Mouse (Mus musculus) thymus, adult 2 months (tissue): ENCODE data around the gene Pld4. TPM values are rescaled to one million over a fixed set of nuclear protein-coding genes. Genes with fewer than 3 reads are reported as not detected.

Source experiments
- DNase-seq: peaks from one replicate; pipeline ENCODE4 v3.0.0; 2021
- H3K27ac ChIP-seq: fragments of 200-500 bp; 2 replicates; pipeline ENCODE4 v1.5.1; 2012; ENCODE audit warnings: low read length, control low read depth; ENCODE audit not compliant: control insufficient read depth, insufficient read depth
- H3K27me3 ChIP-seq: fragments of 200-500 bp; 2 replicates; pipeline ENCODE4 v1.6.1; 2012; ENCODE audit warnings: mild to moderate bottlenecking, low read length, moderate library complexity, mixed read lengths; ENCODE audit not compliant: control insufficient read depth, insufficient read depth
- H3K36me3 ChIP-seq: fragments of 200-500 bp; 2 replicates; pipeline ENCODE4 v1.6.1; 2012; ENCODE audit warnings: mild to moderate bottlenecking, low read length, moderate library complexity; ENCODE audit not compliant: control insufficient read depth, insufficient read depth
- H3K4me1 ChIP-seq: fragments of 200-500 bp; replicated peaks from 2 replicates; pipeline ENCODE4 v1.6.1; 2012; ENCODE audit warnings: low read length; ENCODE audit not compliant: control insufficient read depth, insufficient read depth
- H3K4me3 ChIP-seq: fragments of 200-500 bp; 2 replicates; pipeline ENCODE4 v1.5.1; 2012; ENCODE audit warnings: mild to moderate bottlenecking, low read length, control low read depth, moderate library complexity; ENCODE audit not compliant: control insufficient read depth, insufficient read depth
- CTCF ChIP-seq: fragments of 200-500 bp; IDR thresholded peaks from 2 replicates; pipeline ENCODE4 v1.5.1; 2012; ENCODE audit warnings: mild to moderate bottlenecking, control low read depth, low read length, moderate library complexity, borderline replicate concordance; ENCODE audit not compliant: control insufficient read depth, poor library complexity, insufficient read depth; ENCODE audit errors: extremely low read depth
- POLR2A ChIP-seq: fragments of 200-500 bp; IDR thresholded peaks from 2 replicates; pipeline ENCODE4 v1.6.1; 2012; ENCODE audit warnings: mild to moderate bottlenecking, low read length, control low read depth, moderate library complexity; ENCODE audit not compliant: control insufficient read depth, poor library complexity, insufficient read depth; ENCODE audit errors: extremely low read depth
- WGBS: fragments of 180-500 bp; shearing (Covaris S2); methylation state at CpG from one replicate; pipeline ENCODE4 v1.1.7; 2018; 5-methylcytosine and 5-hydroxymethylcytosine counted together
- polyA plus RNA-seq: library from polyadenylated mRNA; depleted of rRNA; stranded (reverse); fragments of >200 nt; gene quantifications from 2 replicates; pipeline ENCODE4 v1.2.3, GENCODE M21; 2012

Pld4 gene
- polyA plus RNA-seq, 1 experiment: 99.8 TPM

DNA sequence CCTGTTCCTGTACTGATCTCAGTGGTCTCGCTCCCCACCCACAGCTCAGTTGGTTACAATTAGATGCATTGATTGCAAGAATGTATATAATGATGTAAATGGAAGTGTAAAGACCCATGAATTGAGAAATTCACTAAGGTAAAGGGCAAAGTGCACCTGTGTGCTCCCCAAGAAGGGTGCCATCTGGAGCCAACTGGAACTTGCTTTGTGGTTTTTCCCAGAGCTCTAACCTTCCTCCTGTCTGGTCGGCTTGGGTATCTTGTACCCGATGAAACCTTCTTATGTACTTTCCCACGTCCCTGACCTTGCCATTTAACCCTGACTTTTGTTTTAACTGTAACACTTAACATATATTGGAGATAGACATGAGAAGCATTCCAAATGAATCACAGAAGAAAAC lies 4.6 kb upstream of the Pld4 start:
- H3K27ac ChIP-seq: no peak overlapping the region; the same call in 1 of the 2 replicates
- WGBS: 19% methylated on average over 4 of the region's 4 CpGs
- H3K27me3 ChIP-seq: no peaks in the 10 kb centered on the region
- no peak for DNase-seq
- peaks cover 10% of the 10 kb centered on the region for H3K4me1 ChIP-seq
- TF ChIP-seq POLR2A (no peak), CTCF (no peak)
- H3K36me3 ChIP-seq: no peaks in the 10 kb centered on the region
- H3K4me3 ChIP-seq: no peak overlapping the region

DNA sequence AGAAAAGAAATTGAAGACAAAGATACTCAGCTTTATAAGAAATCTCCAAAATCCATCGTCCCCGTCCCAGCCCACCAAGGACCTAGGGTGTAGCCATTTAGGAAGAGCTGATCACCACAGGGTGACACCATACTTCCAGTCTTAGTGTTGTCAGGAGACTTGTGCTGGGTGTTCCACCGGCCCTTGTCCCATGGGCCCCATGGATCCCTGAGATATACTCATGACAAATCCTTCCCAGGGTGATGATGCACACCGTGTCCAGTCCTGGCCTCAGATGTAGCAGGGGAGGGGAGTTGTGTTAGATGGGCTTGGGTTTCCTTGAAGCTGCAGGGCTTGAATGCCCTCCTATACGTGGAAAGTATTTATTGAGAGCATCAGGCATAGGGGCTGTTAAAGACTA lies 2.6 kb upstream of the Pld4 start:
- WGBS: 93% methylated on average over 5 of the region's 5 CpGs

DNA sequence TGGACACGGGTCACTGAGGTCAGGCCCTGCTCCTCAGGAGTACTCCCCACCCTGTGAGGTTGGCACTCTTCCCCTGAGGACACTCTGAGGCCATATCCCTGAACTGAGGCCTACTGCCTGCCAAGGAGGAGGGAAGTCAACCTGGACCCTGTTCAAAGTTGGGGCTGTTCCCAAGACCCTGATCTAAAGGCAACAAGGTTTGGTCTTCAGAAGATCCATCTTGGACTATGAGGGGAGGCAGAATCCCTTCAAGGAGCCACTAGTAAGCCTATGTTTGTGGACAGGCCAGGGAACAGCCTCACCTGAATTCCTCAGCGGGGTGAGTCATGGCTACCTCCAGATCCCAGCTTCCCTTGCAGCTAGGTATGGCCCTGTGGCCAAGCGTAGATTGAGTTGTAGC lies 984 bp upstream of the Pld4 start:
- TF ChIP-seq CTCF (no peak), POLR2A (no peak)
- H3K27me3 ChIP-seq: no peaks in the 10 kb centered on the region
- H3K4me1 ChIP-seq: peaks cover 18% of the 10 kb centered on the region
- DNase-seq: no peak
- H3K4me3 ChIP-seq: no peak overlapping the region
- 99% methylated on average over 3 of the region's 3 CpGs for WGBS
- H3K27ac ChIP-seq: no peak overlapping the region
- no peaks in the 10 kb centered on the region for H3K36me3 ChIP-seq

More for the DNA sequence above, 2.6 kb upstream of the Pld4 start:
- H3K27me3 ChIP-seq: no peaks in the 10 kb centered on the region
- no peak overlapping the region for H3K27ac ChIP-seq
- H3K4me3 ChIP-seq: no peak overlapping the region
- no peaks in the 10 kb centered on the region for H3K36me3 ChIP-seq
- TF ChIP-seq POLR2A (no peak), CTCF (no peak)
- no peak for DNase-seq
- H3K4me1 ChIP-seq: peaks cover 18% of the 10 kb centered on the region

DNA sequence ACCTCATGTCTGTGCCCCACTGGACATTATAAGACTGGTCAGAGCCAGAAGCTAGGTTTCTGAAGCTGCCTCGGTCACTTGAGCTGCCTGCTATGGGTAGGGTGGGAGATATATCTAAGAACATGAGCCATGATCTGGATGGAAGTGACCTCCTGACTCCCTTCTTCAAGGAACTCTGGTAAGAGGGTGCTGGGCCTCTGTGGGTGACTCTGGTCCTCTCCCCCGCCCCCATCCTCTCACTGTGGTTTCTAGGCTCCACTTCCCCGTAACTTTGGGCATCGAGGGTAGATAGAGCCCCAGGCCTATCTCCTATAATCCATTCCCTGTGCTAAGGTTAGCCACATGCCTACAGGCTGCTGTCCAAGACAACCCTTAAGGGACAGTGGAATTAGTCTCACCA lies 956 bp downstream of the Pld4 start:
- H3K36me3 ChIP-seq: no peaks in the 10 kb centered on the region
- TF ChIP-seq POLR2A: no peak
- H3K4me3 ChIP-seq: no peak overlapping the region
- WGBS: 42% methylated on average over 4 of the region's 4 CpGs
- H3K4me1 ChIP-seq: peaks cover 13% of the 10 kb centered on the region
- no peak for DNase-seq
- H3K27me3 ChIP-seq: no peaks in the 10 kb centered on the region
- no peak overlapping the region for H3K27ac ChIP-seq

DNA sequence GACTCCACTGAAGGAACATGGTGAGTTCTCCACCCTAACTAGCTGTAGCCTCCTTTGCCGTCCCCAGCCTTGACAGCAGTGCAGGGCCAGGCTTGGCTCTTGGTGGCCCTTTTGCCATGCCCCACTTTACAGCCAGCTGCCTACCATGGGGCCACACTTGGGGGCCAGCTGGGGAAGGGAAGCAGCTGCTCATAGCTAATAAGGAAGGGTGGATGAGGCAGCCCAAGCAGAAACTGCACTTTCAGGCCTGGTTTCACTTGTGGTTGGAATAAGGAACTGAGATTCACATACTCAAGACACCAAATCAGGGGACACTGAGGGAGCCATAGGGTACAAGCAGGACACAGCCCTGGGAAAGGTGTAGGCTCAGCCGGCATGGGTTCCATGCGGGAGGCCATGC lies 1.6 kb downstream of the Pld4 start:
- Histone ChIP-seq H3K27ac (no peak overlapping the region), H3K4me3 (no peak overlapping the region), H3K27me3 (no peaks in the 10 kb centered on the region), H3K4me1 (peaks cover 13% of the 10 kb centered on the region), H3K36me3 (no peaks in the 10 kb centered on the region)
- TF ChIP-seq POLR2A: no peak
- no peak for TF ChIP-seq CTCF
- no peak for DNase-seq
- 45% methylated on average over 3 of the region's 3 CpGs for WGBS

DNA sequence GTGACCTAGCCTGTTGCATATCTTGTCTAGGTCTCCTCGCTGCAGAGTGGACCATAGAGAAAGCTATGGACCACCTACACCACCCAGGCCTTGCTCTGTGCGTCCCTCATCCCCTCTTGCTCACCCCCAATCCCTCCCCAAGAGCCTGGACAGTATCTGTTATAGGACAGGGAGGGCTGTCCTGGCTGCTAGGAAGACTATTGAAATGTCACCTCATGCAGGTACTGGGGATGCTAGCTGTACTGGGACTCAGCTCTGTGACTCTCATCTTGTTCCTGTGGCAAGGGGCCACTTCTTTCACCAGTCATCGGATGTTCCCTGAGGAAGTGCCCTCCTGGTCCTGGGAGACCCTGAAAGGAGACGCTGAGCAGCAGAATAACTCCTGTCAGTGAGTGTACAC lies 2.7 kb downstream of the Pld4 start:
- Histone ChIP-seq H3K27me3 (no peaks in the 10 kb centered on the region), H3K36me3 (no peaks in the 10 kb centered on the region), H3K27ac (no peak overlapping the region), H3K4me1 (peaks cover 13% of the 10 kb centered on the region), H3K4me3 (no peak overlapping the region)
- TF ChIP-seq POLR2A: no peak
- TF ChIP-seq CTCF: no peak
- DNase-seq: no peak
- whole genome bisulfite sequencing: 99% methylated on average over 4 of the region's 4 CpGs

DNA sequence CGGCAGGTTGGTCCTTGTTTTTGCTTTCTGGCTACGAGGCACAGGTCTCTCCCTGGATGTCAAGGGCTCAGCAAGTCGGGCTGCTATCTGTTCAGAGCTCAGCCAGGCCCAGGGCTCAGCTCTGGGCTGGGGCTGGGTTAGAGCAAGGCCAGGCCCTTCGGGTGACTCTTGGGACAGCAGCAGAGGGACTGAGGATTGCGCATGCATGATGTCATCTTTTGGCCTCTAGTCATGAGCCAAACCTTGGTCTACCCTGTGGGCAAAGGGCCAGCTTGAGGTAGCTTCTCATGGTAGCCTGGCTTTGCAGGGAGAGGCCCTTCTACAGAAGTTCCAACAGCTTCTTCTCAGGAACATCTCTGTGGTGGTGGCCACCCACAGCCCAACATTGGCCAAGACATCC lies 3.7 kb downstream of the Pld4 start:
- Histone ChIP-seq H3K4me3 (no peak overlapping the region), H3K36me3 (no peaks in the 10 kb centered on the region), H3K27me3 (no peaks in the 10 kb centered on the region), H3K27ac (no peak overlapping the region), H3K4me1 (peaks cover 13% of the 10 kb centered on the region)
- TF ChIP-seq CTCF (no peak), POLR2A (no peak)
- 93% methylated on average over 5 of the region's 5 CpGs for WGBS
- no peak for DNase-seq
